Mouse (Mus musculus) forebrain, embryonic 16.5 days (tissue): ENCODE measurements at regions not wholly inside any gene's neighbourhood (a gene's known extent, or its start where the extent isn't known, plus 50 kb on each side); places are given as distances from the start of the nearest gene placed in this dataset.

Experiments used
- ATAC-seq: fragments of 200-750 bp; cut with Nextera tagmentation; 2 replicates; pipeline ENCODE4 v1.8.0; 2017; ENCODE audit warnings: mild to moderate bottlenecking, moderate library complexity
- H3K27ac ChIP-seq: fragments of 300-500 bp; sonication (generic); 2 replicates; pipeline ENCODE4 v1.5.1; 2014; ENCODE audit warnings: low read length, control low read depth
- H3K27me3 ChIP-seq: fragments of 300-500 bp; sonication (generic); replicated peaks from 2 replicates; pipeline ENCODE4 v1.6.1; 2014; ENCODE audit warnings: low read length; ENCODE audit not compliant: control insufficient read depth, insufficient read depth
- H3K36me3 ChIP-seq: fragments of 300-500 bp; sonication (generic); 2 replicates; pipeline ENCODE4 v1.6.1; 2014; ENCODE audit not compliant: control insufficient read depth, insufficient read depth
- H3K4me1 ChIP-seq: fragments of 300-500 bp; sonication (generic); replicated peaks from 2 replicates; pipeline ENCODE4 v1.6.1; 2014; ENCODE audit warnings: low read length; ENCODE audit not compliant: control insufficient read depth, insufficient read depth
- H3K4me2 ChIP-seq: fragments of 300-500 bp; sonication (generic); 2 replicates; pipeline ENCODE4 v1.6.1; 2014; ENCODE audit warnings: mild to moderate bottlenecking, low read length, control low read depth
- H3K4me3 ChIP-seq: fragments of 300-500 bp; sonication (generic); replicated peaks from 2 replicates; pipeline ENCODE4 v1.5.1; 2014; ENCODE audit warnings: mild to moderate bottlenecking, low read length, control low read depth
- H3K9ac ChIP-seq: fragments of 300-500 bp; sonication (generic); replicated peaks from 2 replicates; pipeline ENCODE4 v1.6.1; 2014; ENCODE audit warnings: low read depth, low read length, control low read depth
- H3K9me3 ChIP-seq: fragments of 300-500 bp; sonication (generic); 2 replicates; pipeline ENCODE4 v1.6.1; 2016; ENCODE audit warnings: low read length; ENCODE audit not compliant: control insufficient read depth
- WGBS: fragments of 180-500 bp; shearing (Covaris S2); extraction: QIAGEN DNeasy Blood & Tissue Kit; methylation state at CpG from one replicate; pipeline ENCODE4 v1.1.7; 2014; 5-methylcytosine and 5-hydroxymethylcytosine counted together

DNA sequence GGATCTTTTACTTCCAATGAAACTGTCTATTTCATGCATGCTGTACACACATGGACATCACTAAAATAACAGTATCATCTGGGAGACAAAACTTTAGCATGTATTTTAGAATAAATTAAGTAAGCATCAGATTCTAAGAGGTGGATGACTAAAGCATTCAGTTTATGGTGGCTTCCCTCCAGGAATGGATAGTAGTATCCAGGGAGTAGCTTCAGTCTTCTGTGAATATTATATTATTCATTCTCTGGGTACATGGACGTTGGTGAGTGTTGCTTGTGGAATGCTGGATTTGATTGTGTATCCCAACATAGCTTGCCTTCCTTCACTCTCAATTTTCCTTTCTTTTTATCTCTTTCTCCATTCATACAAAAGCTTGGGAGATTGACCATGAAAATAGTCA is 630.0 kb downstream of the Ppargc1a start:
- no peaks in the 10 kb centered on the region for H3K9me3 ChIP-seq
- ATAC-seq: no peak
- no peak overlapping the region for H3K4me3 ChIP-seq
- H3K4me2 ChIP-seq: no peak overlapping the region
- H3K27ac ChIP-seq: no peak overlapping the region
- H3K4me1 ChIP-seq: no peaks in the 10 kb centered on the region
- no peak overlapping the region for H3K9ac ChIP-seq
- H3K27me3 ChIP-seq: no peaks in the 10 kb centered on the region
- H3K36me3 ChIP-seq: no peaks in the 10 kb centered on the region
- WGBS: 65% methylated on average over 1 of the region's 1 CpGs

DNA sequence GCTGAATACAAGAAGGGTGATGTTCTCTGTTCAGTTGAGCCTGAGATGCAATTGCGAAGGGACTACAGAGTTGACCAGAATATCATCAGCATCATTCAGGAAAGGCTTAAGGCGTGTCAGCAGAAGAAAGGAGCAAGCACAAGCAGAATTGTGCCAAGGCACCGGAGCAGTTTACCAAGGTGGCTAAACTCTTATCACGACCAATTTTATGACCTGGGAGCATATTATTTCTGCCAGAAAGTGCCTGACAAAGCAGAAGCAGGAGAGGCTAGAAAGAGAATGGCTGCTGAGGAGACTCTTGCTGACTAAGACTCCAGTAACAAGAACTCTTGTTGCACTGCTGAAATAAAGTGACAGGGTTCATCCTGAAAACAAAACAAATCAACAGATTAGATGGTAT is 645.9 kb downstream of the Ppargc1a start:
- Histone ChIP-seq H3K4me3 (no peak overlapping the region), H3K36me3 (no peaks in the 10 kb centered on the region), H3K4me1 (no peaks in the 10 kb centered on the region), H3K9me3 (no peaks in the 10 kb centered on the region), H3K27me3 (no peaks in the 10 kb centered on the region), H3K9ac (no peak overlapping the region), H3K4me2 (no peak overlapping the region), H3K27ac (no peak overlapping the region)
- no peak for ATAC-seq
- 86% methylated on average over 4 of the region's 4 CpGs for WGBS

DNA sequence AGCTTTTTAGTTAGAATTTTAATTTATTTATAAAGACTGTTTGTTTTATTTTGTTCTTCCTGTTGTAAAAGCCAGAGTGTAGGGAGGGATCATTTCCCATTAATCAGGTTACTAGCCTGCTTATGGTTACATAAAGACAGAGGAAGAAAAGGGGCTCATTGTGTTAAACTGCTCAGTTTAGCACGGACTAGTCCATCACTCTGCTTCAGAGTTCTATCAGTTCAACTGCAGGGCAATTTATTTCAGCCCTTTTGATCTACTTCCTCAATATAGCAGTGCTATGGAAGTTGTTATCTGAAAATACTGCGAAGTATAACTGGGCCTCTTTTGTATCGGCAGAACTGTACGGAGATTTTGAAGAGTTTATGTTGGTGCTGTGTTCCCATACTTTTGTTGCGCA is 651.2 kb downstream of the Ppargc1a start:
- 61% methylated on average over 5 of the region's 5 CpGs for WGBS
- no peak overlapping the region for H3K27ac ChIP-seq
- H3K9me3 ChIP-seq: no peaks in the 10 kb centered on the region
- no peaks in the 10 kb centered on the region for H3K27me3 ChIP-seq
- no peaks in the 10 kb centered on the region for H3K36me3 ChIP-seq
- peak; percentile 58; the same call in 1 of the 2 replicates for ATAC-seq
- no peak overlapping the region for H3K4me2 ChIP-seq
- no peak overlapping the region for H3K4me3 ChIP-seq
- H3K9ac ChIP-seq: no peak overlapping the region
- no peaks in the 10 kb centered on the region for H3K4me1 ChIP-seq

DNA sequence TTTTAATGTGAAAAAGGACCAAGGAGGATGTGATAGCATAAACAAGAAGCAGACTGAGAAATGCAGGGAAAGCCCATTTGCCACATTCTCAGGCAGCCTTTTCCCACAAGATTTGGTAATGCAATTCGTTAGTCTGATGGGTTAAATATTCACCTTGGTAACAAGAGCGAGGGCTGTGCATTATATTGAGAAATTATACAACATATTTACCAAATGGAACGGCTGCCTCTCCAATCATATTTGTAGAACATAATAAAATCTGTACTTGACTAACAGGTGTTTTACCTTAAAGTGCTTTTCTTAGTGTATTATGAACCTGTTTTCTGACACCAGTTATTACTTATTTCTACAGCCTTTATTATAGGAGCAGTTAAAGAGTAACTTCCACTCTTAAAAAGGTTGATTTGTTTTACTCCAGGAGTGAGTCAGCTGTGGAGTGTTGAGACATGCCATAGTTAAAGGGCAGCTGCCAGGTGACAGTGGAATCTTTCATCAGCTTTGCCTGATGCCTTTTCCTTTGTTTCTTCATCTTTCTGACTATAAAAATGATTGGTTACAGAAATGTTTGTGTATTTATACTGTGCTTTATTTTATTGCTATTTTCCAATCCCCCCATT is 652.2 kb downstream of the Ppargc1a start:
- Histone ChIP-seq H3K4me3 (no peak overlapping the region), H3K9ac (no peak overlapping the region), H3K4me1 (no peaks in the 10 kb centered on the region), H3K27ac (no peak overlapping the region), H3K36me3 (no peaks in the 10 kb centered on the region), H3K27me3 (no peaks in the 10 kb centered on the region), H3K9me3 (no peaks in the 10 kb centered on the region), H3K4me2 (no peak overlapping the region)
- no peak for ATAC-seq
- 69% methylated on average over 3 of the region's 3 CpGs for WGBS

DNA sequence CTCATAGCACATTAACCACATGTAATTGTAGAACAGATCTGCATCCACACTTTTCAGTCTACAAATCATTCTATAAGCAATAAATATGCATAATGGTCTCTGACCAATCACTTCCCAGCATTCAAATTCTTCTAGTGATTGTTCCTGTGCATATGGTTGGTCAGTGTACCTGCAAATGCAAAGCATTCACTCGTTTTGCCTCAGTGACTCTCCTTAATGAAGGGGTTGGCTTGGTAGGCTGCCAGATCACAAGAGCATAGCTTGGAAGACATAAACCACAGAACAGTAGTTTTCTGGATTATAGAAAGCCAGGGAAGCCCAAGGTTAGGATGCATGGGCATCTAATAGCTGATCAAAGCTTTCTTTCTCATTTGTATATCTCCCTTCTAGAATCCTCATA is 662.7 kb downstream of the Ppargc1a start:
- H3K27me3 ChIP-seq: no peaks in the 10 kb centered on the region
- ATAC-seq: no peak
- WGBS: 46% methylated on average over 1 of the region's 1 CpGs
- H3K9me3 ChIP-seq: no peaks in the 10 kb centered on the region
- no peak overlapping the region for H3K9ac ChIP-seq
- no peak overlapping the region for H3K4me2 ChIP-seq
- no peaks in the 10 kb centered on the region for H3K36me3 ChIP-seq
- no peak overlapping the region for H3K4me3 ChIP-seq
- no peaks in the 10 kb centered on the region for H3K4me1 ChIP-seq
- no peak overlapping the region for H3K27ac ChIP-seq
